Mouse (Mus musculus): ENCODE measurements at regions not wholly inside any gene's neighbourhood (a gene's known extent, or its start where the extent isn't known, plus 50 kb on each side); places are given as distances from the start of the nearest gene placed in this dataset.
A peak's percentile ranks its signal among the peaks of the same experiment; 100 is the strongest.

DNA sequence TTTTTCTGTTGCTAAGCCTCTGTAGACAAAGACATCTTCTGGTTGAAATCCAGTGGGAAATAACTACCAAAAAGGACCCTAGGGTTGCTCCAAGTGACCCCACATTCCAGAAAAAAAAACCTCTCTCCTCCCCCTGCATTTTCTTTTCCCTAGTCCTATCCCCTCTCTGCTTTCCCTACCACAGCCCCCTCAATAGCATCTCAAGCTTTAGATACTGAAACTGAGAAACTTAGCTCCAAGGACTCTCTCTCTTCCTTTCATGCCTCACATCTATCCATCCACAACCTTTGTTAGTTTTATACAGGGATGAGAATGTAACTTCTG lies 207.5 kb upstream of the Ercc4 start:
- H3K9me3 ChIP-seq (ENCODE audit: control insufficient read depth, low read length), result no peaks in the 10 kb centered on the region
- H3K4me3 ChIP-seq (ENCODE audit: insufficient read depth in 1 of 2, low read depth in 2 of 2, low read length in 2 of 2), result no peak overlapping the region
- no peak for DNase-seq (ENCODE audit: low read depth in 3 of 3, low spot score in 3 of 3)
- TF ChIP-seq EP300 (IDR thresholded peaks at IDR 0.05; ENCODE audit: low read depth), result no peak
- TF ChIP-seq CTCF (IDR thresholded peaks at IDR 0.05; ENCODE audit: low read depth), result no peak
- no peak overlapping the region for H3K9ac ChIP-seq (replicated peaks)
- H3K27me3 ChIP-seq (ENCODE audit: control insufficient read depth, insufficient read depth, low read length), result no peaks in the 10 kb centered on the region
- H3K4me1 ChIP-seq (replicated peaks; ENCODE audit: control insufficient read depth in 2 of 2, insufficient read depth in 2 of 2, low read length in 1 of 2), result no peaks in the 10 kb centered on the region
- no peak for ATAC-seq (ENCODE audit: insufficient read depth)
- H3K4me2 ChIP-seq (ENCODE audit: low read depth), result no peak overlapping the region
- H3K36me3 ChIP-seq (replicated peaks; ENCODE audit: control insufficient read depth, insufficient read depth, low read depth), result no peaks in the 10 kb centered on the region
- no peak overlapping the region for H3K27ac ChIP-seq

DNA sequence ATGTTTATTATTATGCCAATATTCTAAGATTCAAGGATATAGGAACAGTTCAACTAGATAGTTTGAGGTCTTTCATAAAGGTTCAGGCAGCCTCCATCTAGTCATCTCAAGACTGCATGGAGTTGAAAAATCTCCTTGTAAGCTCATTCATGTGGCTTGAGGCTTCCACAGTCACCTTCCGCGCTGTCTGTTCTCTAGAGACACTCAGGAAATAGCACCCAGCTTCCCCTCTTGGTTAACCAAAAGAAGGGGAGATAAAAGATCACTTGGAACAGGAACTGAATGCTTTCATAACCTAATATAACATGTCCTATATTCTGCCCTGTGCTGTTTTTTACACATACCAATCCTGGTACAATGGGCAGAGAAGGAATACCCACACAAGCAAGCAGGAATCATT lies 206.3 kb upstream of the Ercc4 start:
- Histone ChIP-seq H3K36me3 (replicated peaks; ENCODE audit: control insufficient read depth, insufficient read depth, low read depth) (no peaks in the 10 kb centered on the region), H3K27me3 (ENCODE audit: control insufficient read depth, insufficient read depth, low read length) (no peaks in the 10 kb centered on the region), H3K4me2 (ENCODE audit: low read depth) (no peak overlapping the region), H3K9me3 (ENCODE audit: control insufficient read depth, low read length) (no peaks in the 10 kb centered on the region), H3K4me1 (replicated peaks; ENCODE audit: control insufficient read depth in 2 of 2, insufficient read depth in 2 of 2, low read length in 1 of 2) (no peaks in the 10 kb centered on the region), H3K4me3 (ENCODE audit: insufficient read depth in 1 of 2, low read depth in 2 of 2, low read length in 2 of 2) (no peak overlapping the region), H3K27ac (no peak overlapping the region), H3K9ac (replicated peaks) (no peak overlapping the region)
- ATAC-seq (ENCODE audit: insufficient read depth) (no peak), DNase-seq (ENCODE audit: low read depth in 3 of 3, low spot score in 3 of 3) (no peak)
- TF ChIP-seq EP300 (IDR thresholded peaks at IDR 0.05; ENCODE audit: low read depth) (no peak), CTCF (IDR thresholded peaks at IDR 0.05; ENCODE audit: low read depth) (no peak)
- 6% methylated on average over 2 of the region's 2 CpGs for WGBS (ENCODE audit: insufficient replicate concordance)

- H3K9ac ChIP-seq (replicated peaks), result no peak overlapping the region
These were observed 204.5 kb upstream of the Ercc4 start for GRCm38 (mm10) chr16:12904937-12905336.

DNA sequence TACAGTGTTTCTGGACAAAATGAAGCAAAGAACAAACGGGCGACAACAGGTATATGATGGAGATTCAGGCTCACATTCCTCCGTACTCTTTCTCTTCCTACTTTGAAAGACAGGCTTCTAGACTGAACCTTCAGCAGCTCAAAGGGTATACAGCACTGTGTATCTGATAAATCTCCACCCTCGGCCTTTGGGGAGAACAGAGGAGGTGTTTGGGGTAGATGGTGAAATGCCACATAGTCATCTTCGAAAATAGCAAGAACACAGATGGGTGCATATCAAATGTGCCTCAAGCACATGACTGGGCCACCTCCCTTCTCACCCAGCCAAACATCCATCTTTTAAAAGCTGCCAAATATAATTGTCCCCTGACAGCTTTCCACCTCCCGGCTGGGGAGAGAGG lies 184.8 kb upstream of the Ercc4 start:
- no peaks in the 10 kb centered on the region for H3K27me3 ChIP-seq (ENCODE audit: control insufficient read depth, insufficient read depth, low read length)
- 60% methylated on average over 6 of the region's 6 CpGs for WGBS (ENCODE audit: insufficient replicate concordance)
- H3K9ac ChIP-seq (replicated peaks), result no peak overlapping the region
- no peak overlapping the region for H3K4me2 ChIP-seq (ENCODE audit: low read depth)
- no peaks in the 10 kb centered on the region for H3K4me1 ChIP-seq (replicated peaks; ENCODE audit: control insufficient read depth in 2 of 2, insufficient read depth in 2 of 2, low read length in 1 of 2)
- no peak overlapping the region for H3K27ac ChIP-seq
- TF ChIP-seq CTCF (IDR thresholded peaks at IDR 0.05; ENCODE audit: low read depth) (no peak), EP300 (IDR thresholded peaks at IDR 0.05; ENCODE audit: low read depth) (no peak)
- H3K9me3 ChIP-seq (ENCODE audit: control insufficient read depth, low read length), result no peaks in the 10 kb centered on the region
- H3K36me3 ChIP-seq (replicated peaks; ENCODE audit: control insufficient read depth, insufficient read depth, low read depth), result no peaks in the 10 kb centered on the region
- no peak overlapping the region for H3K4me3 ChIP-seq (ENCODE audit: insufficient read depth in 1 of 2, low read depth in 2 of 2, low read length in 2 of 2)
- ATAC-seq (ENCODE audit: insufficient read depth), result no peak
- DNase-seq (ENCODE audit: low read depth in 3 of 3, low spot score in 3 of 3), result no peak

More at GRCm38 (mm10) chr16:12904937-12905336, 204.5 kb upstream of the Ercc4 start:
- Histone ChIP-seq H3K4me2 (ENCODE audit: low read depth) (no peak overlapping the region), H3K4me1 (replicated peaks; ENCODE audit: control insufficient read depth in 2 of 2, insufficient read depth in 2 of 2, low read length in 1 of 2) (no peaks in the 10 kb centered on the region), H3K9me3 (ENCODE audit: control insufficient read depth, low read length) (no peaks in the 10 kb centered on the region), H3K4me3 (ENCODE audit: insufficient read depth in 1 of 2, low read depth in 2 of 2, low read length in 2 of 2) (no peak overlapping the region), H3K27me3 (ENCODE audit: control insufficient read depth, insufficient read depth, low read length) (no peaks in the 10 kb centered on the region), H3K27ac (no peak overlapping the region), H3K36me3 (replicated peaks; ENCODE audit: control insufficient read depth, insufficient read depth, low read depth) (no peaks in the 10 kb centered on the region)
- no peak for DNase-seq (ENCODE audit: low read depth in 3 of 3, low spot score in 3 of 3)
- ATAC-seq (ENCODE audit: insufficient read depth), result no peak
- 12% methylated on average over 1 of the region's 1 CpGs for WGBS (ENCODE audit: insufficient replicate concordance)
- peak; percentile 3; the same call in 1 of the 2 replicates for TF ChIP-seq CTCF (IDR thresholded peaks at IDR 0.05; ENCODE audit: low read depth)
- TF ChIP-seq EP300 (IDR thresholded peaks at IDR 0.05; ENCODE audit: low read depth), result no peak

GRCm38 (mm10) chr16:12925931-12926330 lies 183.6 kb upstream of the Ercc4 start:
- no peak for TF ChIP-seq CTCF (IDR thresholded peaks at IDR 0.05; ENCODE audit: low read depth)
- TF ChIP-seq EP300 (IDR thresholded peaks at IDR 0.05; ENCODE audit: low read depth), result no peak
- no peak for ATAC-seq (ENCODE audit: insufficient read depth)
- H3K9me3 ChIP-seq (ENCODE audit: control insufficient read depth, low read length), result no peaks in the 10 kb centered on the region
- H3K4me2 ChIP-seq (ENCODE audit: low read depth), result no peak overlapping the region
- no peaks in the 10 kb centered on the region for H3K4me1 ChIP-seq (replicated peaks; ENCODE audit: control insufficient read depth in 2 of 2, insufficient read depth in 2 of 2, low read length in 1 of 2)
- no peak overlapping the region for H3K4me3 ChIP-seq (ENCODE audit: insufficient read depth in 1 of 2, low read depth in 2 of 2, low read length in 2 of 2)
- no peaks in the 10 kb centered on the region for H3K36me3 ChIP-seq (replicated peaks; ENCODE audit: control insufficient read depth, insufficient read depth, low read depth)
- WGBS (ENCODE audit: insufficient replicate concordance), result 62% methylated on average over 9 of the region's 9 CpGs
- no peaks in the 10 kb centered on the region for H3K27me3 ChIP-seq (ENCODE audit: control insufficient read depth, insufficient read depth, low read length)
- no peak overlapping the region for H3K27ac ChIP-seq
- H3K9ac ChIP-seq (replicated peaks), result no peak overlapping the region
- no peak for DNase-seq (ENCODE audit: low read depth in 3 of 3, low spot score in 3 of 3)

- 65% methylated on average over 6 of the region's 6 CpGs for WGBS (ENCODE audit: insufficient replicate concordance)
- no peaks in the 10 kb centered on the region for H3K36me3 ChIP-seq (replicated peaks; ENCODE audit: control insufficient read depth, insufficient read depth, low read depth)
- TF ChIP-seq CTCF (IDR thresholded peaks at IDR 0.05; ENCODE audit: low read depth) (no peak), EP300 (IDR thresholded peaks at IDR 0.05; ENCODE audit: low read depth) (no peak)
These were observed 178.4 kb upstream of the Ercc4 start for GRCm38 (mm10) chr16:12931111-12931510.

More at GRCm38 (mm10) chr16:12931111-12931510, 178.4 kb upstream of the Ercc4 start:
- H3K9me3 ChIP-seq (ENCODE audit: control insufficient read depth, low read length), result no peaks in the 10 kb centered on the region
- no peaks in the 10 kb centered on the region; a peak in 1 of 4 replicates for H3K4me1 ChIP-seq (replicated peaks; ENCODE audit: control insufficient read depth in 2 of 2, insufficient read depth in 2 of 2, low read length in 1 of 2)
- no peak overlapping the region for H3K27ac ChIP-seq
- H3K9ac ChIP-seq (replicated peaks), result no peak overlapping the region
- ATAC-seq (ENCODE audit: insufficient read depth), result no peak
- no peaks in the 10 kb centered on the region for H3K27me3 ChIP-seq (ENCODE audit: control insufficient read depth, insufficient read depth, low read length)
- DNase-seq (ENCODE audit: low read depth in 3 of 3, low spot score in 3 of 3), result no peak
- no peak overlapping the region for H3K4me2 ChIP-seq (ENCODE audit: low read depth)
- no peak overlapping the region for H3K4me3 ChIP-seq (ENCODE audit: insufficient read depth in 1 of 2, low read depth in 2 of 2, low read length in 2 of 2)
